Mouse (Mus musculus): ENCODE results near the gene Tmtc2. TPM values are rescaled to one million over a fixed set of nuclear protein-coding genes. Genes with fewer than 3 reads are reported as not detected.

The Tmtc2 gene
- polyA plus RNA-seq, 1 experiment from 2014 or later: 8.1 TPM

DNA sequence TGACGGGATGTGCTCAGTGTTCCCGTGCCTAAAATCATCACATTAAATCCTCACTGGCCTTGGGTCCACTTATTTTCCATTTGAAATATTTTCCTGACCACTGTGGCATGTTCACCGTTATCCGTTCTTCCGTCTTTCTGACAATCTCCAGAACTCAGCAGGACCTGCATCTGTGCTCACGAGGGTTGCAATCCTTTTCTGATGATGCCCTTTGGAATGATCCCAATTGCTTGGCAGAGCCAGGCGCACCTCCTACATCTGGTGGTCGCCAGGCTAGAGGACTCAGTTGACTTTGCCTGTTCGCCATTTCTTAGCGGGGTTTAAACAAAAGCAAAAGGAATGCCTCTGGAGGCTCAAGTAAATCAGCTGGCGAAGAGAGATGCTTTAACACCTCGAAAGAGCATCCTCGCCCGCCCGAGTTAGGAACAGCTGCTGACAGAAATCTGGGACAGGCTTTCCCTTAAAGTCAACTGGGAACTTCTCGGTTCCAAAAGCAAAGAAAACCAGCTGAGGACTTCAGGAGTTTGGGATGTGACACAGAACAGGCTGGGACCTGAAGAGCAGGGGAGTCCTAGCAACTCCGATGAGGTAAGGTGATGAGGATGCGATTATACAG, 96.5 kb downstream of the Tmtc2 start:
- Histone ChIP-seq H3K27me3 (ENCODE audit: control insufficient read depth, insufficient read depth, low read length) (no peaks in the 10 kb centered on the region), H3K36me3 (ENCODE audit: control insufficient read depth, insufficient read depth, low read length) (no peaks in the 10 kb centered on the region), H3K4me3 (replicated peaks; ENCODE audit: low read depth, low read length) (no peak overlapping the region), H3K4me1 (ENCODE audit: control insufficient read depth, insufficient read depth, low read length) (no peaks in the 10 kb centered on the region; the same call in 1 of the 2 replicates), H3K9me3 (ENCODE audit: control insufficient read depth, low read length) (no peaks in the 10 kb centered on the region), H3K4me2 (ENCODE audit: low read length) (no peak overlapping the region), H3K27ac (replicated peaks; ENCODE audit: low read depth, low read length) (no peak overlapping the region), H3K9ac (replicated peaks; ENCODE audit: low read length) (no peak overlapping the region)
- 88% methylated on average over 18 of the region's 18 CpGs for WGBS
- ATAC-seq (ENCODE audit: low FRiP score, low TSS enrichment) (no peak), DNase-seq (no peak)

DNA sequence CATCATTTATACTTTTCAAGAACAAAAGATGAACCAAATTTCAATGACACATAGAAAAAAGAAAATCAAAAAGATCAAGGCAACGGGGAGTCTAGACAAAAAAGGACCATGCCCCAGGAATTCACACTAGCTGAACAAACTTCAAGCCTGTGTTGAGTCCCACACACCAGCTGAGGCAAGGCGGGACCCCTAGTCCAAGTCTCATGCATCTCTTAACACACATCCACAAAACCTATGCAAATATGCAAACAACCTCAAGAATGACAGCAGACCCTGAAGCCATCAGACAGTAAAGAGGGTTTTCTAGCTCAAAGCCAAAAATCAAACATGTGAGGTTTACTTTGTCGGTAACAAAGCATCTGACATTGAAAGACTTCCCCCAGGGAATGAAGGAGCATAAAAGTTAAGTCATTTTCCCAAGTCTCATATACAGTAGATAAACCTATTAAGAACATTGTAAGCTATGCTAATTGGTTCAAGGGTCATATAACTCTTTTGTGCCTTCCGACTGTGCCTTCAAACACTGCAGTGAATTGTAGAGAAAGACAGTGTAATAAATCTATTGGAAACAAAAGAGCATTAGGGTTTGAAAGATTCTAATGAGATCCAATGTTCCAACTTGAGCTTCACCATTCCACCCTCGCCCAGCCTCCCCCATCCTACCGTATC, 100.0 kb downstream of the Tmtc2 start:
- no peak overlapping the region for H3K9ac ChIP-seq (replicated peaks; ENCODE audit: low read length)
- ATAC-seq (ENCODE audit: low FRiP score, low TSS enrichment) (no peak), DNase-seq (no peak)
- no peaks in the 10 kb centered on the region for H3K4me1 ChIP-seq (ENCODE audit: control insufficient read depth, insufficient read depth, low read length)
- H3K27ac ChIP-seq (replicated peaks; ENCODE audit: low read depth, low read length): no peak overlapping the region
- WGBS: 64% methylated on average over 6 of the region's 6 CpGs
- H3K4me3 ChIP-seq (replicated peaks; ENCODE audit: low read depth, low read length): no peak overlapping the region
- H3K36me3 ChIP-seq (ENCODE audit: control insufficient read depth, insufficient read depth, low read length): no peaks in the 10 kb centered on the region
- no peak overlapping the region for H3K4me2 ChIP-seq (ENCODE audit: low read length)
- no peaks in the 10 kb centered on the region for H3K27me3 ChIP-seq (ENCODE audit: control insufficient read depth, insufficient read depth, low read length)
- no peaks in the 10 kb centered on the region for H3K9me3 ChIP-seq (ENCODE audit: control insufficient read depth, low read length)

DNA sequence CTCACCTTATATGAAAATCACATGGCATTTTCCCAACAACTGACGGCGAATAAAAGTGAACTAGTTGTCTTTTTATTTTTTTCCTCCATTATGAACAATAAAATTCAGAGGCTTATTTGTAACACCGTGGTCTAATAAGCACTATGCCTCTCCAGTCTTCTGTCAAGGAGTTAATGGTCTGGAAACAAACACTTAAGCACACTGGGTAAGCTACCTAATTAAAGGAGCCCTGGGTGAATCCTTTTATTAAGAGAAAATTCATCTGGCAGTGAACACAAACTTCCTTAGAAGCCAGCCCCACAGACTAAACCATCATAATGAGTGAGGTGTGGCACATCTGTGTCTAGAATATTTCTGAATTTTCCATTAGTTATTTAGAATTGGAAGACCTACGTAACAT, 109.9 kb downstream of the Tmtc2 start:
- Histone ChIP-seq H3K27ac (replicated peaks; ENCODE audit: low read depth, low read length) (no peak overlapping the region), H3K4me1 (ENCODE audit: control insufficient read depth, insufficient read depth, low read length) (no peaks in the 10 kb centered on the region), H3K27me3 (ENCODE audit: control insufficient read depth, insufficient read depth, low read length) (no peaks in the 10 kb centered on the region), H3K4me2 (ENCODE audit: low read length) (no peak overlapping the region), H3K4me3 (replicated peaks; ENCODE audit: low read depth, low read length) (no peak overlapping the region), H3K9me3 (ENCODE audit: control insufficient read depth, low read length) (no peaks in the 10 kb centered on the region), H3K36me3 (ENCODE audit: control insufficient read depth, insufficient read depth, low read length) (no peaks in the 10 kb centered on the region), H3K9ac (replicated peaks; ENCODE audit: low read length) (no peak overlapping the region)
- ATAC-seq (ENCODE audit: low FRiP score, low TSS enrichment) (no peak), DNase-seq (no peak)
- 80% methylated on average over 4 of the region's 4 CpGs for WGBS

GRCm38 (mm10) chr10:105453441-105453840, 120.8 kb downstream of the Tmtc2 start:
- no peaks in the 10 kb centered on the region for H3K27me3 ChIP-seq (ENCODE audit: control insufficient read depth, insufficient read depth, low read length)
- no peaks in the 10 kb centered on the region; the same call in 1 of the 2 replicates for H3K4me1 ChIP-seq (ENCODE audit: control insufficient read depth, insufficient read depth, low read length)
- no peaks in the 10 kb centered on the region for H3K36me3 ChIP-seq (ENCODE audit: control insufficient read depth, insufficient read depth, low read length)
- no peak overlapping the region for H3K27ac ChIP-seq (replicated peaks; ENCODE audit: low read depth, low read length)
- peak; percentile 13 for DNase-seq
- no peak overlapping the region for H3K4me2 ChIP-seq (ENCODE audit: low read length)
- 65% methylated on average over 8 of the region's 8 CpGs for WGBS
- H3K9ac ChIP-seq (replicated peaks; ENCODE audit: low read length): no peak overlapping the region
- ATAC-seq (ENCODE audit: low FRiP score, low TSS enrichment): no peak
- no peak overlapping the region for H3K4me3 ChIP-seq (replicated peaks; ENCODE audit: low read depth, low read length)
- H3K9me3 ChIP-seq (ENCODE audit: control insufficient read depth, low read length): no peaks in the 10 kb centered on the region

DNA sequence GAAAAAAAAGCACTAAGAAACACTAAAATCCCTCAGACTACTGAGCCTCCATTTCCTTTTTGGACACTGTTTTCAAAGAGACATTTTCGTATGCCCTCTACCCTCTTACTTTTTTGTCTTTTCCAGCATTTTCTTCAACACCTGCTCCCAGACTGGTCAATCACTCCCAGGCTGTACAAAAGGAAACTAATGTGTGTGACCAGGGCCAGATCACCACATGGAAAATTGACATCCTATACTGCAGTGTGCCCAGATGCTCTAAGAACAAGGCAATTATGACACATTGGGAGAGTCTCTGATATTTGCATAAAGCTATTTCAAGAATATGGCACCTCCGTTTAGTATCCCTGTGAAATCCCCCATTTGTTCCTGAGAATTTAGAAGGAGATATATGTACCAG, 127.1 kb downstream of the Tmtc2 start:
- 84% methylated on average over 2 of the region's 2 CpGs for WGBS
- ATAC-seq (ENCODE audit: low FRiP score, low TSS enrichment): no peak
- H3K27me3 ChIP-seq (ENCODE audit: control insufficient read depth, insufficient read depth, low read length): no peaks in the 10 kb centered on the region
- H3K4me3 ChIP-seq (replicated peaks; ENCODE audit: low read depth, low read length): no peak overlapping the region
- H3K4me1 ChIP-seq (ENCODE audit: control insufficient read depth, insufficient read depth, low read length): no peaks in the 10 kb centered on the region
- H3K27ac ChIP-seq (replicated peaks; ENCODE audit: low read depth, low read length): no peak overlapping the region
- no peaks in the 10 kb centered on the region for H3K36me3 ChIP-seq (ENCODE audit: control insufficient read depth, insufficient read depth, low read length)
- H3K9me3 ChIP-seq (ENCODE audit: control insufficient read depth, low read length): no peaks in the 10 kb centered on the region
- DNase-seq: no peak
- H3K9ac ChIP-seq (replicated peaks; ENCODE audit: low read length): no peak overlapping the region
- H3K4me2 ChIP-seq (ENCODE audit: low read length): no peak overlapping the region

DNA sequence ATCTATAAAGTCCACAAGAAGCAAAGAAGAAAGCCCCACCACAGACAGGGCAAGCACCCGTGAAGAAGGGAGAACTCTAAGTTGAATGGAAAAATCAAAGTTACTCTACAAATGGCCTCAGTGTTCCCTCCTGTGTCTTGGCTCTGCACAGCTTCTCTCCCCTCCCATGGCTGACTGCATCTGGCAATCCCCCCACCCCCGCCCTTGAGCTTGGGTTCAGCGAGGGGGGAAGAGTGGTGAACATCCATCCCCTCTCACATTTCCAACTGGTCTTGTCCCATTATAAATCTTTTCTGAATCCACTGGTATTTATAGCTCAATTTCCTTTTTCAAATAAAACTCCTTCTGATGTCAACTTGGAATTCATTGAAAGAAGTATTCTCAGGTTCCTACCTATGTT, 129.9 kb downstream of the Tmtc2 start:
- H3K36me3 ChIP-seq (ENCODE audit: control insufficient read depth, insufficient read depth, low read length): no peaks in the 10 kb centered on the region
- H3K9me3 ChIP-seq (ENCODE audit: control insufficient read depth, low read length): no peaks in the 10 kb centered on the region
- H3K4me3 ChIP-seq (replicated peaks; ENCODE audit: low read depth, low read length): no peak overlapping the region
- H3K4me2 ChIP-seq (ENCODE audit: low read length): no peak overlapping the region
- 64% methylated on average over 3 of the region's 3 CpGs for WGBS
- H3K4me1 ChIP-seq (ENCODE audit: control insufficient read depth, insufficient read depth, low read length): no peaks in the 10 kb centered on the region
- H3K27me3 ChIP-seq (ENCODE audit: control insufficient read depth, insufficient read depth, low read length): no peaks in the 10 kb centered on the region
- ATAC-seq (ENCODE audit: low FRiP score, low TSS enrichment): no peak
- no peak for DNase-seq
- H3K9ac ChIP-seq (replicated peaks; ENCODE audit: low read length): no peak overlapping the region
- no peak overlapping the region for H3K27ac ChIP-seq (replicated peaks; ENCODE audit: low read depth, low read length)

DNA sequence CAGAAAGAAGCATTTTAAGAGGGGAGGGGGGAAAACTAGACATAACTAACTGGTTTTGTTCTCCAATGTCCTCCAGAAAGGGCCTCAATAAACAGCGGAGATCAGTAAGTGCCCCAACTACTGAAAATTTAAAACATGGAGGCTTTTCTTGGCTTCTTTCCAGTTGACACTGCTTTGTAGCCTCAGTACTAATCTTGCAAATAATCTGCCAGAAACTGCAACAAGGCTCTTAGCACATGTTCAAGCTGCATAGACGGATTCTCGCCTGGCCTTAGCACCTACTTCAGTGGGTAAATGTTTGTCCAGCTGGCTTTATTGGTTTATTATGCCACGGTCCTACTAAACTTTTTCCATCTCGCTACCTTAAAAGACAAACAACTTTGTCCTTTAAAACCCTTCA, 139.4 kb downstream of the Tmtc2 start:
- 79% methylated on average over 5 of the region's 5 CpGs for WGBS
- Histone ChIP-seq H3K27ac (replicated peaks; ENCODE audit: low read depth, low read length) (no peak overlapping the region), H3K9me3 (ENCODE audit: control insufficient read depth, low read length) (no peaks in the 10 kb centered on the region), H3K27me3 (ENCODE audit: control insufficient read depth, insufficient read depth, low read length) (no peaks in the 10 kb centered on the region), H3K4me1 (ENCODE audit: control insufficient read depth, insufficient read depth, low read length) (no peaks in the 10 kb centered on the region), H3K9ac (replicated peaks; ENCODE audit: low read length) (no peak overlapping the region), H3K4me2 (ENCODE audit: low read length) (no peak overlapping the region), H3K36me3 (ENCODE audit: control insufficient read depth, insufficient read depth, low read length) (no peaks in the 10 kb centered on the region), H3K4me3 (replicated peaks; ENCODE audit: low read depth, low read length) (no peak overlapping the region)
- DNase-seq: peak; percentile 37
- no peak for ATAC-seq (ENCODE audit: low FRiP score, low TSS enrichment)

DNA sequence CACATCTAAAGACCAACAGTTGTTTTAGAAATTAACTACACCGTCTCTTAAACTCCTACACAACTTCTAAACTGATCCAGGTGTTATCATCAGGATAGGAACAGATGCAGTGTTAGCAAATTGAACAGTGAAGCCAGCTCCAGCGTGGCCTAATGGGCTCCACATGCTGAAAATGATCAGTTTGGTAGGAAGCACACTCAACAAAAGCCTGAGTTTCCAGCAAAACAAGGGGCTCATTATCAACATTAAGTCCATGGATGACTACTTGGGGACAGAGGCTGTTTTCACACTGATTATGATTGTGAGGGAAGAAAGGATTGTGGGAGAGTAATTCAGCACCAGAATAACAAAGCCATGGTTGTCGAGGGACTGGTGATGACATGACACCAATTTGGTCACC, 143.4 kb downstream of the Tmtc2 start:
- Histone ChIP-seq H3K9me3 (ENCODE audit: control insufficient read depth, low read length) (no peaks in the 10 kb centered on the region), H3K9ac (replicated peaks; ENCODE audit: low read length) (no peak overlapping the region), H3K36me3 (ENCODE audit: control insufficient read depth, insufficient read depth, low read length) (no peaks in the 10 kb centered on the region), H3K4me2 (ENCODE audit: low read length) (no peak overlapping the region), H3K4me1 (ENCODE audit: control insufficient read depth, insufficient read depth, low read length) (no peaks in the 10 kb centered on the region), H3K27me3 (ENCODE audit: control insufficient read depth, insufficient read depth, low read length) (no peaks in the 10 kb centered on the region), H3K4me3 (replicated peaks; ENCODE audit: low read depth, low read length) (no peak overlapping the region), H3K27ac (replicated peaks; ENCODE audit: low read depth, low read length) (no peak overlapping the region)
- ATAC-seq (ENCODE audit: low FRiP score, low TSS enrichment) (no peak), DNase-seq (no peak)
- WGBS: 71% methylated on average over 3 of the region's 3 CpGs

GRCm38 (mm10) chr10:105430232-105430631, 144.0 kb downstream of the Tmtc2 start:
- Histone ChIP-seq H3K36me3 (ENCODE audit: control insufficient read depth, insufficient read depth, low read length) (no peaks in the 10 kb centered on the region), H3K9ac (replicated peaks; ENCODE audit: low read length) (no peak overlapping the region), H3K4me3 (replicated peaks; ENCODE audit: low read depth, low read length) (no peak overlapping the region), H3K27me3 (ENCODE audit: control insufficient read depth, insufficient read depth, low read length) (no peaks in the 10 kb centered on the region), H3K9me3 (ENCODE audit: control insufficient read depth, low read length) (no peaks in the 10 kb centered on the region), H3K4me1 (ENCODE audit: control insufficient read depth, insufficient read depth, low read length) (no peaks in the 10 kb centered on the region), H3K27ac (replicated peaks; ENCODE audit: low read depth, low read length) (no peak overlapping the region), H3K4me2 (ENCODE audit: low read length) (no peak overlapping the region)
- ATAC-seq (ENCODE audit: low FRiP score, low TSS enrichment): no peak
- no peak for DNase-seq
- 69% methylated on average over 5 of the region's 5 CpGs for WGBS
